Mouse (Mus musculus): Measurements from ENCODE around the gene Bcl2l15.
"Not testable (repeated sequence)": the region's sequence is repeated elsewhere in the genome, so short reads cannot be mapped to it uniquely, and the experiment has no call there.

Gene Bcl2l15

DNA sequence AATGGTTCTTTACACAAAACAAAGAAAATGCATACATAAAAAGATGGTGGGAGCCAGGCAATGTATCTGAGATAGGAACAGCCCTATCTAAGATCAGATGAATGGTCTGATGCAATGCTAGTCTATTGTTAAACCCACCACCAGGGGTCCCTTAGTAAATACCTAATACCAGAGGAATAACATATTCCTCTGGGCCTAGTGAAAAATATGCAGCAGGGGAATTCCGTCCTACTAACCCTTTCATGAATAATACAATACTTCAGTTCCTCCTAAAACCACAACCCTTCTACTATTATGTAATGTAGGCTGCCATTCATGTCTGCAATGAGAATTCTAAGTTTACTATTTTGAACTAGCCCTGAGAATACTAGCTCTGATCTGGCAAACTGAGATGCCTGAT, 1.7 kb upstream of the Bcl2l15 start:
- in situ Hi-C loops (cut with MboI, MseI): loop anchor here in 1 of 2 experiments (10.0 kb wide), 1 partner anchor 386 kb away; no protein-coding TSS in a partner anchor

DNA sequence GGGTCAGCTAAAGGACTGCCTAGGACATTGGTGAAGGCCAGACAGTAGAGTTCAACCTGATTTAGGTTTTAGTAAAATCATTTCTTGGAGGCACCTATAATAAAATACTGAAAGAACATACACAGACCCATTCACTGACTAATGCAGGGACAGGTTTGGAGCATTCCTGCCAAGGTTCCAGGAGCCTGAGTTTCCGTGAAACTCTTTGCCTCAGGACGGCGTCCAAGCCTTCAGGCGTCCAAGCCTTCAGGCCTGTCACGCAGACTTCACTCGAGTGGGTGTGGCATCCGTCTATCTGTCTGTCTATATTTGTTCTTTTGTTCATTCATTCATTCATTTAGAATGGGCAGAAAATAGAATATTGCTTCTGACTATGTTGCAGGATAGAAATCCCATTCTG, 1.3 kb upstream of the Bcl2l15 start:
- in situ Hi-C loops (cut with MboI, MseI): loop anchor here in 1 of 2 experiments (10.0 kb wide), 1 partner anchor 386 kb away; no protein-coding TSS in a partner anchor

DNA sequence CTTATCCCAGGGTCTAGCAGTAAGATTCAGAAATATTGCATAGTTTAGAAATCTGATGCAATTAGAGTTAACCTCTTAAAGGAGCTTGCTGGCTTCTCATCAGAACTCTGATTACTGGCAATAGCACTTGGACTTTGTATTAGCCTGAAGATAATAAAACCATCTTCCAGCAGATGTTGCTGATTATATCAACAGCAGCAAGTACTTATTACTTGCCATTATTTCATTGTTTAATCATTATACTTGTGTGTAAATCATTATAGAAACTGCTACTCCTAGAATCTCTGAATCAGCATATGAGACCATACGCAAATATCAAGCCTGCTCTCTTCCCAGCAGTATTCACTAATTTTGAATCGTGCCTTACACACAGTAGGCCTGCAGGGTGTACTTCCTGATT, 1.6 kb downstream of the Bcl2l15 start:
- in situ Hi-C loops (cut with MboI, MseI): loop anchor here in 1 of 2 experiments (10.0 kb wide), 1 partner anchor 389 kb away; no protein-coding TSS in a partner anchor

DNA sequence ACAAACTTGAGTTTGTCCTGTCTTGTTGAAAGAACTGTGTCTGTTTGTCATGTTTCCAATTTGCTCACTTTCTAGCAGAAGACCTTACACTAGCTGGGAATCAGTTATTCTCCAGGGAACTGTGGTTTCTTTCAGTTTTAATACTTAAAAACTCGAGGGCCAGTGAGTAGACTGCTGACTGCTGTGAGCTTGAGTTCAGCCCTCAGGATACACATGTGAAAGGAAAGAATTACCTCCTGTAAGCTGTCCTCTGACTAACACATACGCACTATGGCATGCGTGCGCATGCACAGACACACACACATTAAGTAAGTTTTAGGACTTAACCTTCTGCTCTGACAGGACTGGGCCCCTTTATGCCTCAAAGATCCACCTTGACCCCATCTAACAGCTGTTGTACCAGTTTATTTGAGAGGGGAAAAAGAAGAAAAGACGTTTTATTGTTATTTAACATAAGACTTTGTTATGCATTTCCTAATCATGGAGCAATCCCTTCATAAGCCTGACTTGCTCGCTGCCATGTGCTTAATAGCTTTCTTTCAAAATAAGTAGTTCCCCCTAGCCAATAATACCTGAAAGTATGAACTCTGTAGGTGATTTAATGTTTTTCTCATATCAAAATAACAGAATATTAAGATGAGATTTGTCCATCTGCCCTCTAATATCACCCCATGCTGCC, 3.0 kb downstream of the Bcl2l15 start:
- in situ Hi-C loops (cut with MboI, MseI): loop anchor here in 1 of 2 experiments (10.0 kb wide), 1 partner anchor 391 kb away; no protein-coding TSS in a partner anchor

DNA sequence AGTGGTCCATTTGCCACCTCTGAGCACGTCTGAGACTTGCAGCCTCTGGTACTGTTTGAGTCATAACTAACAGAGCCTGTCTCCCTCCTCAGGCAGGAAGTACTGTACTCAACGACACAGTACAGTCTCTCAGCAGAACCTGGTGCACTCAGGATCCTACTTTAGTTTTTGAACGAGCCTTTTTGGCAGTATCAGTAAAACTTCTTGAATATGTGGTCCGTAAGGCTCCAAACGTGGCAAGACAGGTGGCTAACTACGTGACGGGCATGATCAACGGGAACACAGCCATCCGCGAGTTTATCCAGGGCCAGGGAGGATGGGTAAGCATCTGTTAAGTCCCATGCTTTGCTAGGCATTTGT, 3.5 kb downstream of the Bcl2l15 start:
- in situ Hi-C loops (cut with MboI, MseI): loop anchor here in 1 of 2 experiments (10.0 kb wide), 1 partner anchor 391 kb away; no protein-coding TSS in a partner anchor

DNA sequence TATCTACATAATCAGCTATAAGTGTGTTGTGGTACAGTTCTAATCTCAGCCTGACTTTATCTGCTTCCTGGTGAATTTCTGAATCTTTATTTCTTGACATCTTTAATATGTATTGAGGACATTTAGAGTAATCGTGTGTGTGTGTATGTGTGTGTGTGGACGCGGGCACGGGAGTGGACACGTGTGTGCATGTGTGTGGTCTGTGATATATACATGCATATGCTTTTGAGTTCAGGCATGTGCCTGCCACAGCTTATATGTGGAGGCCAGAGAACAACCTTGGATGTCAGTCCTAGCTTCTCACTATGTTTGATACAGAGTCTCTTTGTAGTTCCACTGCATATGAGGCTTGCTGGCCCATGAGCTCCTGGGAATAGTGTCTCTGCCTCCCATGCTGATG, 4.1 kb downstream of the Bcl2l15 start:
- in situ Hi-C loops (cut with MboI, MseI): loop anchor here in 1 of 2 experiments (10.0 kb wide), 1 partner anchor 392 kb away; no protein-coding TSS in a partner anchor

DNA sequence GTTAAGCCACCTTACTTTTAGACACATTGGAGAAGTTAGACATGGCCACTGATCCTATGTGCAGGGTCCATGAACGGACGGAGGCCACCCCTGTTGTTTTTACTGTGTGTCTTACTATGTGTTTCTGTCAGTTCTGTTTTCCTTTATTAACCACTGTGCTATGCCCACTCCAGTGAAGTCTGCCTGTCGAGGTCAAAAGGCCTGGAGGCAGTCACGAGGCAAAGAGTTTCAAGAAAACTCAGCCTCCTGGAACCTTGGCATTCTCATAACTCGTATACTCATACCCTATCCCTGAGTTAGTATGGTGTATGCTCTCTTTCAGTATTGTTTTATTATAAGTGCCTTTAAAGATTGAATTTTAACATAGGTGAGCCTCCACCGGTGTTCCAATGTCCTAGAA, 7.3 kb downstream of the Bcl2l15 start:
- in situ Hi-C loops (cut with MboI, MseI): loop anchor here in 1 of 2 experiments (10.0 kb wide), 1 partner anchor 395 kb away; no protein-coding TSS in a partner anchor

DNA sequence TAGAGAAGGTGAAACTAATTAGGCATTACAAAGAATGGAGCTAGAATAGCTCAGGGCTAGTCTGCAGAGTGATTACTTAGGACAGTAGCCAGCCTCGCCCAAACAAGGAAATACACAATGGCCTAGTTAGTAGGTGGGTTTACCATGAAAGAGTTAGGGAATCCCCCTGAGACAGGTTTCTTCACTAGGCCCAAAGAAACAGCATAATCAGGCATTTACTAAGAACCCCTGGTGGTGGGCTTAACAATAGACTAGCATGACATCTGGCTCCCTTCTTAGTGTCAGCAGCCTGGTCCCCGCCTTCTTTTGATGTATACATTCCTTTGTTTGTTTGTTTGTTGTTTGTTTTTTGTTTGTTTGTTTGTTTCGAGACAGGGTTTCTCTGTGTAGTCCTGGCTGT, 7.8 kb downstream of the Bcl2l15 start:
- in situ Hi-C loops (cut with MboI, MseI): not testable (repeated sequence)

DNA sequence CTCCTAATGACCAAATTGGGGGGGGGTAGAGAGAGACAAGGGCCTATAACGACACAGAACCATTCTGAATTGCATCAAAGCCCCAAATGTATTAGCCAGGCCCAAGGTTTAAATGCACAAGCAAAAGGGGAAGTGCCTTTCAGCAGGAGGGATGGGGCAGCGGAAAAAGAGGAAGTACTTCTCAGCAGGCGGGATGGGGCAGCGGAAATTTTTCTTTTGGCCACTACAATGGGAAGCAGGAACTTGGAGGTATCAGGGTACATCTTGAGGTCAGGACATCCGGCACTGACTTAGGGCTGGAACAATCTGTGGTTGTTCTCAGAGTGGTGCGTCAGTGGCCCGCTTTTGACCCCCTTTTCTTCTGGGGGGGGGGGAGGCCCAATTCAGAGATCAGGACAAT, 8.5 kb downstream of the Bcl2l15 start:
- in situ Hi-C loops (cut with MboI, MseI): not testable (repeated sequence)

DNA sequence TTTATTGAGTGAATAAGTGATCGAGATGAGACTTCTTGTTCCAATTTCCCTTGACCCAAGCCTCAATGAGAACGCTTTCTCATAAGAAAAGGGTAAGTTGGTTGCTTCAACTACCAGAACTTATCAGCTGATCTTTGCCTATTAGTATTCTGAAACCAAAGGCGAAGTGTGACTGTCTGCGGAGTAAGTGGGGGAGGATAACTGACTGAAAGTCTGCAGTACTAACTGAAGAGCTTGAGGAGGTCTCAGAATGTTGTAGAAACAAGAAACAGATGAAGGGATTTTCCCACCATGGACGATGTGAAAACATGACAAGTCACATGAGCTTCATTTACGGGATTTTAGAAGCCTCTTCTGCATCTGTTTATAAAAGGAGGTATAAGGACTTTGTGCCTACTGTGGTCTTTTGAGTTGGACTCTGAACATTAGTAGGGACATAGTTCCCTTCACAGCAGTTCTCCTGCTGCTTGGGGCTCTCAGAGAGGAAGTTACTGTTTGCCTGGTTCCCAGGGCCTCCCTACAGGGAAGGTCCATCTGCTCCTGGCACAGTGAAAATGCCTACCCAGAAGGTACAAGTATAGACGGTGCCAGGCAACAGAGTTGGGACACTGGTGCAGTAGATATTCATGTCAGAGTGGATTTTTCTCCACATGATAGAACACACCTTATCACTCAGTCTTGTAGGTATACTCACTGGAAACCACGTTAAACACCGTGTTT, 18.4 kb downstream of the Bcl2l15 start:
- in situ Hi-C loops (cut with MboI, MseI): loop anchor here (5.0 kb wide), 1 partner anchor 36 kb away; no protein-coding TSS in a partner anchor

DNA sequence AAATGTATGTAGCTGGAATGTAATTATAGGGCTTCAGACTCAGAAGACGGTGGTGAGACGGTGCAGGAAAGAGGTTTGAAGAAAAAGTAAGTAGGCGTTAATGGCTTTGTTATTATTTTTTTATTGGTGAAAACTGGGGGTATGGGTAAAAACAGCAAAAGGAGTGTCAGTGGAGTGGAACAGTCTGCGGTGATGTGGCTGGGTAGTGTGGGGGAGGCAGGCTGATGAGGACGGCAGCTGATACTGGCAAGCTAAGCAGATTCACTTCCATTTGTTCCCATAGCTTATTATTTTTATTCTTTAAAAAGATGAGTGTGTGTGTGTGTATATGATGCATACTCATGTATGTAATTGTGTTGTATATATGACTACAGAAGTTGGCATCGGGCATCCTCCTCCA, 19.1 kb downstream of the Bcl2l15 start:
- in situ Hi-C loops (cut with MboI, MseI): loop anchor here (5.0 kb wide), 1 partner anchor 36 kb away; no protein-coding TSS in a partner anchor

DNA sequence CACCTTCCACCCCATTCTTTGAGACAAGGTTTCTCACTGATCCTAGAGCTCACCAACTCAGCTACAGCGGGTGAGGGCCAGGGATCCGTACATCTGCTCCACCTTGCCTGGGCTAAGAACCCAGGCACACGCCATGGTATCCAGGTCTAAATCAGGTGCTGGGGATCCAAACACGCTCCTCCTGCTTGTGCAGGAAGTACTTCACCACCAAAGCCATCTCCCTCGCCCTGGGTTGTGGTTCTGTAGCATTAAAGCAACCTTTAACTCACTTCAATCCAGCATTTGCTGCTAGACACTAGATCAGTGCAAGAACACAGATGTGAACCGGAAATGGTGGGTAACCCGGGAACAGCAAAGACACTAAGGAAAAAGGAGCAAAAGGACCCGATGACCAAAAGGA, 19.5 kb downstream of the Bcl2l15 start:
- in situ Hi-C loops (cut with MboI, MseI): loop anchor here (5.0 kb wide), 1 partner anchor 35 kb away; no protein-coding TSS in a partner anchor

DNA sequence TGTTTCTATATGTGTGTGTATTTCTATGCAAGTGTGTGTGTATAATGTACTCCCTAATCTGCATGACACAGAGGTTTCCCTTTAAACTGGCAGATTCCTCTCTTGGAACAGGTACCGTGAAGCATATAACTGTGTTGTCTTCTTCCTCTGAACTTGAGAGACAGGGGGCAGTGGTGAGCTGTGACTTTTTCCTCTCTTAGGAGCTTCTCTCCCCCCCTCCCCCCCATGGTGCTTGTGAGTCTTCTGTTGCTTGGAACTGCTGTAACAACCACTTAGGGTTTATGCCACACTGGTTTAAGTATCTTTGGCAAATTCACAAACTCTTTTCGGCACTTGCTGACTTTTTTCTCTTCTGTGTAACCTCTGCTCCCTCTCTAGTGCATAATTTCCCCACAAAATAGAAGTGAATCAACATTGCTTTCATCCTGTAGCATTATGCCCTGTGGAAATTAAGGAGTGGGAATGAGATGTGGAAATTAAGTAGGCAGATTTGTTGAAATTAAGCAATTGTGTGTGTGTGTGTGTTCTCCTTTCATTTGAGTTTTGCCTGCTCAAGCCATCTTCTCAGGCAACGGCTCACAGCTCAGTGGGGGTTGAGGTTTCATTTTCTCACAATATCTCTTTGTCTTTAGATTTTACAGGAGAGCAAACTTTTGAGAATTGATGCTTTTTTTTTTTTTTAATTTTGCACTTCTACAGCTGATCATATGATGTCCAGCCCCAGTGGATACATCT, 20.3 kb downstream of the Bcl2l15 start:
- in situ Hi-C loops (cut with MboI, MseI): loop anchor here (5.0 kb wide), 1 partner anchor 35 kb away; no protein-coding TSS in a partner anchor

DNA sequence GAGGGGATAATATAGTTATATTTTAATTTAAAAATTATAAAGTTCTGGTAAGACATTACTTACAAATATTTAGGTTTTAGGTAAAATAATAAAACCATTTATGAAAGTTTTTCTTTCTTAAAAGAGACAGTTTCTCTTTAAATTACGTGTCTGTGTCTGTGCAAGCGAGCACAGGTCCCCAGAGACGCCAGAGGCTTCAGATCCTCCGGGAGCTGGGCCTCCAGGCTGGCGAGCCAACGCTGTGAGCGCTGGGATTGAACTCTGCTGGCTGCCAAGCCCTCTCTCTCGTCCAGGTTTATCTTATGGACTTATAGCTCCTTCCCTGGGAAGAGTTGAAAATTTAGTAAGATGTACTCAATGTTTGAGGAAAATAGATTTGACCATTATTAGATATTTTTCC, 21.4 kb downstream of the Bcl2l15 start:
- in situ Hi-C loops (cut with MboI, MseI): loop anchor here (5.0 kb wide), 1 partner anchor 33 kb away; no protein-coding TSS in a partner anchor

DNA sequence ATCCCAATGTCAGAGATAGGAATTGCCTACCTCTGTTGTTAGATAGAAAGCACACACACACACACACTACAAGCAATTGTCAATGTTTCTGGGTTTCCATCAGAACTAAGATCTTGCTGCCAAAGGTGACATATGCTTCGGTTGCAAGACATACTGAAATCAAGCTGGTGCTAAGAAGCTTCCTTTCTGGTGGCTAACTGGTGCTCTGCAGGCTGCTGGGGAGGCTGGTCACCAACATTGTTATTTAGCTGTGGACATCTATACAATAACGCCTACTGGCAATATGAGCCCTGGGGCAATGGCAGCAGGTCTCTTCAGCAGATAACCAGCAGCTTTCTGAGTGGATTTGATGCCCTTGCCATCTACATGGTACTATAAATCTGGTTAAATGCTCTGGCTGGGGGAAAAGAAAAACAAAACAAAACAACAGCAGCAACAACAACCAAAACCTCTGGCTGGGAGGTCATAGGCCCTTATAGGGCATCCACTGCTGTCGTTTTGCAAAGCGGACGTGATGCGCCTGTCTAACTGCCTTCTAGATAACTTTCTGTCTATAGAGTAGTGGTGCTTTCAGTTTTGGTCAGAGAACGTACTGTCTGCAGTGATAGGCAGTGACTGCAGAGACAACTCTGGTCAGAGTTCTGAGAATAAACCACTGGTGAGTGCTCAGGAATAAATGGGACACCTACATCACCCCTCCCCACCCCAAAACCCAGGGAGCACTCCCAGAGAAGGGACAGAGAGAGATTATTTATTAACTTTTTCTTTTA, 24.8 kb downstream of the Bcl2l15 start:
- in situ Hi-C loops (cut with MboI, MseI): loop anchor here in 1 of 2 experiments (5.0 kb wide), 1 partner anchor 65 kb away; the partner anchor contains the start of gene Hipk1

DNA sequence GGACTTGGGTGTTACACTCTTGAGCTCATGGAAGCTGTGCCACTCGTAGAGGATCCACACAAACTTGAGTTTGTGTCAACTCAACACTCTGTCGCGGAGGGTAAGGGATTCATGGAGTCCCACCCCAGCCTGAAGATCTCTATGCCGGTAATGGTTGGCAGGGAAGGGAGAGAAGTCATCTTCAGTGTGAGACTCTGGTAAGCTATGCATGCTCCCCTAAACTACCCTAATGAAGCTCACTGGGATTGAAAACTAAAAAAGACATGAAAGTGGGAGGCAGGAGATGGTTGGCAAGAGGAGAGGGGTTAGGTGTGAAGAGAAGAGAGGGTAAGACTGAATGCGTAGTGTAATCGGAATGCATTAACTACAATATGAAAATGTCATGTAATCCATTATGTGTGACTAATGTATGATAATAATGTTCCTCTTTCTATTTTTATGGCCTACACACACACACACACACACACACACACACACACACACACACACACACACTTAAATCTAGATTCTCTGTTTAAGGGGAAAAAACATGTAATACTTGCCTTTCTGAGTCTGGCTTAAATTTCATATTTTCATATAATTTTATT, 25.7 kb downstream of the Bcl2l15 start:
- in situ Hi-C loops (cut with MboI, MseI): loop anchor here in 1 of 2 experiments (5.0 kb wide), 1 partner anchor 66 kb away; the partner anchor contains the start of gene Hipk1

DNA sequence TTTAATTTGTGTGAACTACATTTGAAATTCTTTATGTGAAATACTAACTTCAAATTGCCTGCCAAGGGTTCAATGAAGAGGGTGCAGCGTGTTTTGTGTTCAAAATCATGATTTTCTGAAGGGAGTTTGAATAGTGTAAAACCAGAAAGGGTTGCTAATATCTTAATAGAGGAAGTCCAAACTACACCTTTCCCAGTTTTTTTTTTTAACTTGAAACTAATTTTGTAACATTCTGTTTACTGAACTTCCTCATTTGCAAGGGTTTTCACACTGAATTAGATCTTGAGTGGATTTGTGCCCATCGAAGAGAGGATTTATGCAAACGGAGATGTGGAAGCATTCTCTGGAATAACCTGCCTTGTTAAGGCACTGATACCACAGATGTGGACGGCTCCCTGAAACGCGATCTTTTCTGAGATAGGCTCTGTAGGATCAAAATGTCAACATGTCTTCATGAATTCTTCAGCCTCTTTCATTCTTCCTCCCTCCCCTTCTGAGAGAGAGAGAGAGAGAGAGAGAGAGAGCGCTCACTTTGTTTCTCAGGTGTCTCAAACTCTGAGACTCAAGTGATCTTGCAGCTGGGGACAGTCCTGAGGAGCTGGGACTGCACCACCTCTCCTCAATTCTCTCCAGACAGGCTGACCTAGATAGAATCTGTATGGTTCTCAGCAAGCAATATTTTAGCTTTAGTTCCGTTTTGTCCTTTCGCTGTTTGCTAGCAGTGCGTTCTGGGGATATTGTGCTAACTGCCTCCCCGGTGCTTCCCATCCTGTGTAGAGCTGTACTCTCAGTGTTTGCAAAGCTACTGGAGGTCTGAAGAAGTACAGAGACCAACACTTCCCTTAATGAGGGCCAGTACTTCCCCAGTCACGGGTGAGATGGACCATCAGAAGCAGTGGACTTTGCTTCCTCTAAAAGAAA, 26.7 kb downstream of the Bcl2l15 start, which contains the start of gene Ptpn22:
Gene Ptpn22, plus strand, starts transcription at position 915 of the 921 bp plus-strand sequence.
- in situ Hi-C loops (cut with MboI, MseI): loop anchor here in 1 of 2 experiments (5.0 kb wide), 1 partner anchor 67 kb away; the partner anchor contains the start of gene Hipk1

DNA sequence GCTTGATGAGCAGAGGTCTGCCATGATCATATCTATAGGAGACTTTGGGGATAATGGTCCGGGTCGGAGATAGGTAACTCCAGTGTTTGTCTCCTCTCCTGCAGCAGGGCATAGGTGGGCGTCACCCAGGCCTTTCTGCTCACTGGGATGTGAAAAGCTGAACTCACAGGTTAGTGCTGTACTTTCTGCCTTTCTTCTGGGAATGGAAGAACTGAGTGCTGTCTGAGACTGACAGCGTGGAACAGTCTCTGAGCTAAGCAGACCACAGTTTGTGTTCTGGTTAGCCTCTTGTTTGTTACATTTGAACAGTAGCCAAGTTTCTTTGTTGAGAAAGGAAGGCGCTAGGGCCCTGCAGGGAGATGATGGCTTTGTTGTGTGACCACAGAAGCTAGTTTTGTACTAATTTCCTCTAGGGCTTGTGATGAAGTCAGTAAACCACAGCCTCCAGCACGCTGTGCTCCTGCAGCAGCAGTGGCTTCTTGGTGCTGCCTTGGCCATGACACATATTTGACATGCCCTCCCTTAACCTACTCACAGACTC, 27.5 kb downstream of the Bcl2l15 start:
- in situ Hi-C loops (cut with MboI, MseI): loop anchor here in 1 of 2 experiments (5.0 kb wide), 1 partner anchor 68 kb away; the partner anchor contains the start of gene Hipk1

Measured in T-helper 17 cell (primary cell).